Comparison of ENCODE assay signal across 7 mouse cellular contexts in genomic region chr12:54695511-54696241, GRCm38 (mm10). TPM values are rescaled to one million over a fixed set of nuclear protein-coding genes. Genes with fewer than 3 reads are reported as not detected.
A peak's percentile ranks its signal among the peaks of the same experiment; 100 is the strongest.
DNase-seq lines count a peak whose midpoint lies in the region; ATAC-seq lines count a peak whose summit lies in the region.

Eapp (minus strand) TSS chr12:54695897.

- H3K36me3 ChIP-seq in embryonic facial prominence, embryonic 11.5 days (replicated peaks; ENCODE audit: control insufficient read depth, insufficient read depth, low read depth, low read length): no peaks in the 10 kb centered on the region; the same call in 1 of the 2 replicates
- peaks cover 2% of the 10 kb centered on the region; the same call in 1 of the 2 replicates for H3K36me3 ChIP-seq in limb, embryonic 11.5 days (ENCODE audit: control insufficient read depth, insufficient read depth, low read length)
- peaks cover 21% of the 10 kb centered on the region for H3K36me3 ChIP-seq in midbrain, embryonic 14.5 days (ENCODE audit: control insufficient read depth, insufficient read depth, low read length)

- WGBS in embryonic facial prominence, embryonic 11.5 days: under 1% methylated on average over 57 of the region's 57 CpGs
- under 1% methylated on average over 57 of the region's 57 CpGs for WGBS in limb, embryonic 11.5 days
- WGBS in midbrain, embryonic 14.5 days: under 1% methylated on average over 57 of the region's 57 CpGs

- peak within 1 kb of the TSS; percentile 78 for H3K4me3 ChIP-seq in embryonic facial prominence, embryonic 11.5 days (ENCODE audit: low read depth, low read length)
- peak within 1 kb of the TSS; percentile 75 for H3K4me3 ChIP-seq in limb, embryonic 11.5 days (ENCODE audit: low read depth, low read length)
- peak within 1 kb of the TSS; percentile 81 for H3K4me3 ChIP-seq in midbrain, embryonic 14.5 days (replicated peaks; ENCODE audit: low read depth, low read length)

- H3K27ac ChIP-seq in embryonic facial prominence, embryonic 11.5 days (replicated peaks; ENCODE audit: low read depth, low read length): peak within 1 kb of the TSS; percentile 84
- peak within 1 kb of the TSS; percentile 66 for H3K27ac ChIP-seq in limb, embryonic 11.5 days (replicated peaks; ENCODE audit: low read depth, low read length)
- H3K27ac ChIP-seq in midbrain, embryonic 14.5 days (replicated peaks; ENCODE audit: low read depth, low read length): peak within 1 kb of the TSS; percentile 97

- H3K4me1 ChIP-seq in embryonic facial prominence, embryonic 11.5 days (ENCODE audit: control insufficient read depth, insufficient read depth, low read length): no peaks in the 10 kb centered on the region
- no peaks in the 10 kb centered on the region for H3K4me1 ChIP-seq in limb, embryonic 11.5 days (ENCODE audit: control insufficient read depth, insufficient read depth, low read length)
- H3K4me1 ChIP-seq in midbrain, embryonic 14.5 days (ENCODE audit: control insufficient read depth, insufficient read depth, low read length): peaks cover 6% of the 10 kb centered on the region; the same call in 1 of the 2 replicates

- no peaks in the 10 kb centered on the region for H3K27me3 ChIP-seq in embryonic facial prominence, embryonic 11.5 days (ENCODE audit: control insufficient read depth, insufficient read depth, low read length)
- H3K27me3 ChIP-seq in limb, embryonic 11.5 days (ENCODE audit: control insufficient read depth, insufficient read depth, low read length): no peaks in the 10 kb centered on the region
- H3K27me3 ChIP-seq in midbrain, embryonic 14.5 days (ENCODE audit: control insufficient read depth, insufficient read depth, low read length): no peaks in the 10 kb centered on the region

- peak within 1 kb of the TSS; percentile 89 for H3K9ac ChIP-seq in embryonic facial prominence, embryonic 11.5 days (replicated peaks; ENCODE audit: low read length)
- peak within 1 kb of the TSS; percentile 82 for H3K9ac ChIP-seq in limb, embryonic 11.5 days (ENCODE audit: low read length)
- H3K9ac ChIP-seq in midbrain, embryonic 14.5 days (replicated peaks; ENCODE audit: low read length): peak within 1 kb of the TSS; percentile 69

- DNase-seq in adrenal gland, postnatal 14 days: peak; percentile 98
- DNase-seq in embryonic facial prominence, embryonic 11.5 days (ENCODE audit: low spot score): peak; percentile 97
- DNase-seq in heart, adult 11 months: peak; percentile 100
- peak; percentile 96 for DNase-seq in kidney, adult 18-20 months
- peak; percentile 93 for DNase-seq in limb, embryonic 11.5 days (ENCODE audit: low spot score)
- DNase-seq in midbrain, embryonic 14.5 days: peak; percentile 98
- DNase-seq in spleen, adult 18-20 months: peak; percentile 88 to 89

- peak within 1 kb of the TSS; percentile 74 for H3K4me2 ChIP-seq in embryonic facial prominence, embryonic 11.5 days (ENCODE audit: low read depth, low read length)
- peak within 1 kb of the TSS; percentile 76 for H3K4me2 ChIP-seq in limb, embryonic 11.5 days (ENCODE audit: low read depth, severe bottlenecking)
- H3K4me2 ChIP-seq in midbrain, embryonic 14.5 days (ENCODE audit: low read length): peak within 1 kb of the TSS; percentile 63

- peak; percentile 87 for ATAC-seq in embryonic facial prominence, embryonic 11.5 days (replicated peaks; ENCODE audit: insufficient number of reproducible peaks, low FRiP score, low TSS enrichment, low read depth)
- peak; percentile 79 for ATAC-seq in limb, embryonic 11.5 days (ENCODE audit: insufficient number of reproducible peaks, low FRiP score, low TSS enrichment, low read depth)
- peak; percentile 91 for ATAC-seq in midbrain, embryonic 14.5 days (ENCODE audit: low FRiP score, low TSS enrichment)

- H3K9me3 ChIP-seq in embryonic facial prominence, embryonic 11.5 days (replicated peaks; ENCODE audit: control insufficient read depth, low read length): no peaks in the 10 kb centered on the region
- H3K9me3 ChIP-seq in limb, embryonic 11.5 days (ENCODE audit: control insufficient read depth, low read length): no peaks in the 10 kb centered on the region
- no peaks in the 10 kb centered on the region for H3K9me3 ChIP-seq in midbrain, embryonic 14.5 days (ENCODE audit: control insufficient read depth, low read length)

RNA-seq across cellular contexts. Expression of gene Eapp, which starts in this region (rescaled TPM):
- total RNA-seq in adrenal gland, postnatal 14 days (2021): 35.0 and 37.9 TPM in 2 replicates
- polyA plus RNA-seq in embryonic facial prominence, embryonic 11.5 days (2014; fragmentation: Nextera tagmentation; extraction: Ambion mirVana): 68.7 and 81.1 TPM in 2 replicates
- polyA plus RNA-seq in limb, embryonic 11.5 days (2014; fragmentation: Nextera tagmentation; extraction: Ambion mirVana): 68.3 and 75.7 TPM in 2 replicates
- 85.0 and 103 TPM in 2 replicates for polyA plus RNA-seq in midbrain, embryonic 14.5 days (2014; fragmentation: Nextera tagmentation; extraction: Ambion mirVana)

Comparison
In these comparisons a context has a peak if more than half of its experiments do, and no peak if none do; other contexts are left out.
1. Peak in every context shown above with its lines: DNase-seq, ATAC-seq, H3K4me3 ChIP-seq and H3K27ac ChIP-seq.